Mouse (Mus musculus): ENCODE results near the gene Tmem230.

The Tmem230 gene

GRCm38 (mm10) chr2:132235291-132235690 lies 12.3 kb downstream of the Tmem230 start:
- DNase-seq (ENCODE audit: extremely low spot score, low read depth, low spot score), result no peak

- DNase-seq (ENCODE audit: extremely low spot score, low read depth, low spot score), result no peak
Observed at GRCm38 (mm10) chr2:132233985-132234765, 13.4 kb downstream of the Tmem230 start.

GRCm38 (mm10) chr2:132232413-132232945 lies 15.1 kb downstream of the Tmem230 start:
- no peak for DNase-seq (ENCODE audit: extremely low spot score, low read depth, low spot score)

- DNase-seq (ENCODE audit: extremely low spot score, low read depth, low spot score), result no peak
Observed at GRCm38 (mm10) chr2:132224359-132224758, 23.2 kb downstream of the Tmem230 start.

- DNase-seq (ENCODE audit: extremely low spot score, low read depth, low spot score), result no peak
Observed at GRCm38 (mm10) chr2:132221611-132222073, 26.0 kb downstream of the Tmem230 start.

GRCm38 (mm10) chr2:132211995-132212656 lies 35.5 kb downstream of the Tmem230 start:
- DNase-seq (ENCODE audit: extremely low spot score, low read depth, low spot score), result no peak

GRCm38 (mm10) chr2:132210806-132211312 lies 36.7 kb downstream of the Tmem230 start:
- DNase-seq (ENCODE audit: extremely low spot score, low read depth, low spot score), result no peak

- no peak for DNase-seq (ENCODE audit: extremely low spot score, low read depth, low spot score)
Observed at GRCm38 (mm10) chr2:132208246-132208881, 39.2 kb downstream of the Tmem230 start.

- DNase-seq (ENCODE audit: extremely low spot score, low read depth, low spot score), result no peak
Observed at GRCm38 (mm10) chr2:132206316-132206881, 41.2 kb downstream of the Tmem230 start.

GRCm38 (mm10) chr2:132205549-132205948 lies 42.1 kb downstream of the Tmem230 start:
- DNase-seq (ENCODE audit: extremely low spot score, low read depth, low spot score), result no peak

GRCm38 (mm10) chr2:132203773-132204172 lies 43.8 kb downstream of the Tmem230 start:
- DNase-seq (ENCODE audit: extremely low spot score, low read depth, low spot score), result no peak

GRCm38 (mm10) chr2:132203186-132203585 lies 44.4 kb downstream of the Tmem230 start:
- DNase-seq (ENCODE audit: extremely low spot score, low read depth, low spot score), result no peak

- no peak for DNase-seq (ENCODE audit: extremely low spot score, low read depth, low spot score)
Observed at GRCm38 (mm10) chr2:132198017-132198933, 49.3 kb downstream of the Tmem230 start.

GRCm38 (mm10) chr2:132195602-132196001 lies 52.0 kb downstream of the Tmem230 start:
- DNase-seq (ENCODE audit: extremely low spot score, low read depth, low spot score), result no peak

GRCm38 (mm10) chr2:132190602-132191161 lies 56.9 kb downstream of the Tmem230 start:
- no peak for DNase-seq (ENCODE audit: extremely low spot score, low read depth, low spot score)
